Mouse (Mus musculus): Measurements from ENCODE around the gene Trpm4. TPM values are rescaled to one million over a fixed set of nuclear protein-coding genes. Genes with fewer than 3 reads are reported as not detected.

Trpm4 gene
- polyA plus RNA-seq, 1 experiment from 2014 or later: 20.4 TPM

- 93% methylated on average over 11 of the region's 11 CpGs for WGBS
- Histone ChIP-seq H3K4me3 (replicated peaks) (no peak overlapping the region), H3K27me3 (replicated peaks) (0 out of 2 replicates have a peak, but pooled peaks cover 3% of the 10 kb centered on the region), H3K27ac (no peak overlapping the region), H3K9me3 (no peaks in the 10 kb centered on the region), H3K4me2 (replicated peaks) (no peak overlapping the region), H3K9ac (no peak overlapping the region), H3K4me1 (replicated peaks) (peaks cover 36% of the 10 kb centered on the region), H3K36me3 (no peaks in the 10 kb centered on the region)
- ATAC-seq: no peak
These were observed 8.5 kb upstream of the Trpm4 start for GRCm38 (mm10) chr7:45342081-45342480.

- Histone ChIP-seq H3K4me2 (replicated peaks) (peak overlapping the region; percentile 92), H3K9ac (no peak overlapping the region), H3K36me3 (no peaks in the 10 kb centered on the region), H3K9me3 (no peaks in the 10 kb centered on the region), H3K27ac (peak overlapping the region; percentile 15; the same call in 1 of the 2 replicates), H3K27me3 (replicated peaks) (0 out of 2 replicates have a peak, but pooled peaks cover 3% of the 10 kb centered on the region), H3K4me3 (replicated peaks) (no peak overlapping the region), H3K4me1 (replicated peaks) (peaks cover 36% of the 10 kb centered on the region)
- WGBS: 4% methylated on average over 8 of the region's 8 CpGs
- ATAC-seq: peak; percentile 21
These were observed 7.7 kb upstream of the Trpm4 start for GRCm38 (mm10) chr7:45341303-45341702.

- Histone ChIP-seq H3K27me3 (replicated peaks) (0 out of 2 replicates have a peak, but pooled peaks cover 3% of the 10 kb centered on the region), H3K4me3 (replicated peaks) (peak overlapping the region; percentile 56), H3K36me3 (no peaks in the 10 kb centered on the region), H3K4me1 (replicated peaks) (peaks cover 36% of the 10 kb centered on the region), H3K9ac (peak overlapping the region; percentile 60; the same call in 1 of the 2 replicates), H3K4me2 (replicated peaks) (peak overlapping the region; percentile 92), H3K27ac (peak overlapping the region; percentile 38; the same call in 1 of the 2 replicates), H3K9me3 (no peaks in the 10 kb centered on the region)
- ATAC-seq: peak; percentile 41
- WGBS: 2% methylated on average over 11 of the region's 11 CpGs
These were observed 7.1 kb upstream of the Trpm4 start for GRCm38 (mm10) chr7:45340669-45341068.

GRCm38 (mm10) chr7:45340066-45340442 is 6.5 kb upstream of the Trpm4 start:
- Histone ChIP-seq H3K9ac (peak overlapping the region; percentile 60; the same call in 1 of the 2 replicates), H3K27me3 (replicated peaks) (0 out of 2 replicates have a peak, but pooled peaks cover 3% of the 10 kb centered on the region), H3K4me2 (replicated peaks) (peak overlapping the region; percentile 92), H3K4me1 (replicated peaks) (peaks cover 40% of the 10 kb centered on the region), H3K27ac (peak overlapping the region; percentile 38; the same call in 1 of the 2 replicates), H3K4me3 (replicated peaks) (peak overlapping the region; percentile 56), H3K9me3 (no peaks in the 10 kb centered on the region), H3K36me3 (no peaks in the 10 kb centered on the region)
- WGBS: 2% methylated on average over 11 of the region's 11 CpGs
- ATAC-seq: no peak

GRCm38 (mm10) chr7:45339410-45340065 is 6.0 kb upstream of the Trpm4 start:
- ATAC-seq: peak; percentile 82
- WGBS: under 1% methylated on average over 37 of the region's 39 CpGs

GRCm38 (mm10) chr7:45338161-45338911 is 4.8 kb upstream of the Trpm4 start:
- Histone ChIP-seq H3K9me3 (no peaks in the 10 kb centered on the region), H3K4me3 (replicated peaks) (peak overlapping the region; percentile 56), H3K4me2 (replicated peaks) (peak overlapping the region; percentile 92), H3K4me1 (replicated peaks) (peaks cover 50% of the 10 kb centered on the region), H3K9ac (0 out of 2 replicates have a peak overlapping the region, but pooled peaks have one; percentile 60), H3K27ac (peak overlapping the region; percentile 71), H3K36me3 (no peaks in the 10 kb centered on the region), H3K27me3 (replicated peaks) (0 out of 2 replicates have a peak, but pooled peaks cover under 1% of the 10 kb centered on the region)
- WGBS: 4% methylated on average over 14 of the region's 14 CpGs
- peak; percentile 37 for ATAC-seq

More at GRCm38 (mm10) chr7:45339410-45340065, 6.0 kb upstream of the Trpm4 start:
- Histone ChIP-seq H3K4me3 (replicated peaks) (peak overlapping the region; percentile 56), H3K9ac (peak overlapping the region; percentile 60), H3K27me3 (replicated peaks) (0 out of 2 replicates have a peak, but pooled peaks cover 3% of the 10 kb centered on the region), H3K9me3 (no peaks in the 10 kb centered on the region), H3K4me1 (replicated peaks) (peaks cover 45% of the 10 kb centered on the region), H3K4me2 (replicated peaks) (peak overlapping the region; percentile 92), H3K27ac (peak overlapping the region; percentile 71), H3K36me3 (no peaks in the 10 kb centered on the region)

GRCm38 (mm10) chr7:45337469-45337868 is 3.9 kb upstream of the Trpm4 start:
- no peak for ATAC-seq
- Histone ChIP-seq H3K9ac (no peak overlapping the region), H3K4me1 (replicated peaks) (peaks cover 58% of the 10 kb centered on the region), H3K27me3 (replicated peaks) (no peaks in the 10 kb centered on the region), H3K27ac (0 out of 2 replicates have a peak overlapping the region, but pooled peaks have one; percentile 25), H3K36me3 (no peaks in the 10 kb centered on the region), H3K9me3 (no peaks in the 10 kb centered on the region), H3K4me2 (replicated peaks) (peak overlapping the region; percentile 92), H3K4me3 (replicated peaks) (no peak overlapping the region)
- WGBS: 19% methylated on average over 4 of the region's 4 CpGs

- Histone ChIP-seq H3K36me3 (no peaks in the 10 kb centered on the region; the same call in 1 of the 2 replicates), H3K27ac (no peak overlapping the region), H3K9ac (no peak overlapping the region), H3K27me3 (replicated peaks) (no peaks in the 10 kb centered on the region), H3K4me1 (replicated peaks) (peaks cover 67% of the 10 kb centered on the region), H3K4me2 (replicated peaks) (no peak overlapping the region), H3K9me3 (no peaks in the 10 kb centered on the region), H3K4me3 (replicated peaks) (no peak overlapping the region)
- ATAC-seq: no peak
- 85% methylated on average over 4 of the region's 4 CpGs for whole genome bisulfite sequencing
These were observed 2.7 kb upstream of the Trpm4 start for GRCm38 (mm10) chr7:45336319-45336718.

- Histone ChIP-seq H3K4me1 (replicated peaks) (peaks cover 55% of the 10 kb centered on the region), H3K27ac (0 out of 2 replicates have a peak within 1 kb of the TSS, but pooled peaks have one; percentile 90), H3K27me3 (replicated peaks) (no peaks in the 10 kb centered on the region), H3K9me3 (no peaks in the 10 kb centered on the region), H3K4me3 (replicated peaks) (no peak within 1 kb of the TSS; the same call in 1 of the 2 replicates), H3K9ac (no peak within 1 kb of the TSS), H3K4me2 (replicated peaks) (peak within 1 kb of the TSS; percentile 94), H3K36me3 (no peaks in the 10 kb centered on the region; the same call in 1 of the 2 replicates)
- WGBS: 31% methylated on average over 5 of the region's 5 CpGs
- no peak for ATAC-seq
These were observed 1.5 kb upstream of the Trpm4 start, which contains the start of gene Hrc for GRCm38 (mm10) chr7:45335056-45335455. TSS of gene Hrc (plus strand) at chr7:45335290.

GRCm38 (mm10) chr7:45334605-45335004 is 1.0 kb upstream of the Trpm4 start:
- peak overlapping the region; percentile 94 for H3K4me2 ChIP-seq (replicated peaks)
- WGBS: 26% methylated on average over 3 of the region's 3 CpGs

GRCm38 (mm10) chr7:45332685-45333425 is 725 bp downstream of the Trpm4 start:
- H3K4me1 ChIP-seq (replicated peaks): peaks cover 38% of the 10 kb centered on the region
- H3K4me2 ChIP-seq (replicated peaks): peak overlapping the region; percentile 94
- no peaks in the 10 kb centered on the region for H3K27me3 ChIP-seq (replicated peaks)
- no peaks in the 10 kb centered on the region; the same call in 1 of the 2 replicates for H3K36me3 ChIP-seq
- H3K27ac ChIP-seq: peak overlapping the region; percentile 90
- ATAC-seq: peak; percentile 68
- WGBS: under 1% methylated on average over 22 of the region's 22 CpGs
- peak overlapping the region; percentile 78 for H3K4me3 ChIP-seq (replicated peaks)
- no peaks in the 10 kb centered on the region for H3K9me3 ChIP-seq
- H3K9ac ChIP-seq: peak overlapping the region; percentile 87

More at GRCm38 (mm10) chr7:45334605-45335004, 1.0 kb upstream of the Trpm4 start:
- no peaks in the 10 kb centered on the region for H3K27me3 ChIP-seq (replicated peaks)
- no peak for ATAC-seq
- H3K9ac ChIP-seq: no peak overlapping the region
- peaks cover 52% of the 10 kb centered on the region for H3K4me1 ChIP-seq (replicated peaks)
- no peaks in the 10 kb centered on the region for H3K9me3 ChIP-seq
- 0 out of 2 replicates have a peak overlapping the region, but pooled peaks have one; percentile 90 for H3K27ac ChIP-seq
- no peaks in the 10 kb centered on the region; the same call in 1 of the 2 replicates for H3K36me3 ChIP-seq
- no peak overlapping the region for H3K4me3 ChIP-seq (replicated peaks)

Data from intestine, embryonic 15.5 days (tissue).